ENCODE assay signal across 17 mouse cellular contexts in genomic region chr14:114855055-114855740, GRCm38 (mm10).
DNase-seq lines count a peak whose midpoint lies in the region; ATAC-seq and TF ChIP-seq lines count a peak whose summit lies in the region.
"Had no signal": no experiment of that assay in that cellular context is flagged by ENCODE, and none has a peak within 500 bp of the region (broad histone marks: within the 10 kb centered on the region; RNA-seq: fewer than 3 reads in every experiment).

No protein-coding gene starts in this region.

- H3K4me2 ChIP-seq in intestine, embryonic 15.5 days (replicated peaks) = no peak overlapping the region
- no peak overlapping the region for H3K4me2 ChIP-seq in intestine, postnatal 0 days (replicated peaks; ENCODE audit: low read depth)
- H3K4me2 ChIP-seq: heart, embryonic 13.5 days; liver, embryonic 12.5 days had no signal

- no peak overlapping the region for H3K9ac ChIP-seq in intestine, embryonic 15.5 days
- no peak overlapping the region for H3K9ac ChIP-seq in intestine, postnatal 0 days (ENCODE audit: low read depth, low read length)
- H3K9ac ChIP-seq: heart, embryonic 13.5 days; liver, embryonic 12.5 days had no signal

- 0 out of 2 replicates have a peak, but pooled peaks have one; percentile 16 for ATAC-seq in intestine, embryonic 15.5 days
- ATAC-seq in intestine, postnatal 0 days = no peak
- ATAC-seq: activated CD4-positive, CD25-positive, alpha-beta regulatory T cell, adult 4 months had no signal

- H3K27me3 ChIP-seq in intestine, embryonic 15.5 days (replicated peaks) = no peaks in the 10 kb centered on the region
- no peaks in the 10 kb centered on the region for H3K27me3 ChIP-seq in intestine, postnatal 0 days (replicated peaks; ENCODE audit: control insufficient read depth, insufficient read depth, low read length)
- H3K27me3 ChIP-seq: heart, embryonic 13.5 days; liver, embryonic 12.5 days had no signal

- H3K9me3 ChIP-seq in intestine, embryonic 15.5 days = no peaks in the 10 kb centered on the region
- no peaks in the 10 kb centered on the region for H3K9me3 ChIP-seq in intestine, postnatal 0 days (ENCODE audit: control insufficient read depth)
- H3K9me3 ChIP-seq: heart, embryonic 13.5 days; liver, embryonic 12.5 days had no signal

- no peaks in the 10 kb centered on the region for H3K36me3 ChIP-seq in intestine, embryonic 15.5 days
- H3K36me3 ChIP-seq in intestine, postnatal 0 days (ENCODE audit: control insufficient read depth, insufficient read depth) = no peaks in the 10 kb centered on the region
- H3K36me3 ChIP-seq: heart, embryonic 13.5 days; liver, embryonic 12.5 days had no signal

- WGBS in intestine, embryonic 15.5 days = 37% methylated on average over 12 of the region's 12 CpGs
- WGBS in intestine, postnatal 0 days = 44% methylated on average over 12 of the region's 12 CpGs

- no peak overlapping the region for H3K27ac ChIP-seq in intestine, embryonic 15.5 days
- no peak overlapping the region for H3K27ac ChIP-seq in intestine, postnatal 0 days (ENCODE audit: low read depth, low read length)
- H3K27ac ChIP-seq: heart, embryonic 13.5 days; liver, embryonic 12.5 days had no signal

- H3K4me3 ChIP-seq in intestine, embryonic 15.5 days (replicated peaks) = no peak overlapping the region
- no peak overlapping the region for H3K4me3 ChIP-seq in intestine, postnatal 0 days (ENCODE audit: low read depth, low read length)
- H3K4me3 ChIP-seq: erythroblast, embryonic 14.5 days; heart, embryonic 13.5 days; liver, embryonic 12.5 days; myocyte had no signal

- no peak for TF ChIP-seq CTCF in intestine, postnatal 0 days (IDR thresholded peaks at IDR 0.05; ENCODE audit: low read depth)

- DNase-seq in embryo, embryonic 9.5 days (ENCODE audit: extremely low spot score) = peak; percentile 58
- peak; percentile 72 for DNase-seq in hindlimb bud, embryonic 11.5 days (ENCODE audit: extremely low spot score, low read depth, low spot score)
- DNase-seq in neural tube, embryonic 10.5 days (ENCODE audit: extremely low spot score, low spot score) = peak; percentile 35
- no peak for DNase-seq in liver
- DNase-seq in left cerebral cortex, adult 9 months (ENCODE audit: low spot score in 2 of 2) = no peak
- DNase-seq in left cerebral cortex, adult 11 months (ENCODE audit: low spot score) = no peak
- DNase-seq: cerebellum, adult 9-11 months; gastrocnemius, postnatal 10 days; kidney, adult 11 months; thymus, postnatal 25 days had no signal

- no peaks in the 10 kb centered on the region for H3K4me1 ChIP-seq in intestine, embryonic 15.5 days (replicated peaks)
- no peaks in the 10 kb centered on the region for H3K4me1 ChIP-seq in intestine, postnatal 0 days (replicated peaks; ENCODE audit: control insufficient read depth, insufficient read depth, low read length)

Comparison
In these comparisons a context has a peak if more than half of its experiments do, and no peak if none do; other contexts are left out.
1. DNase-seq: peak in embryo, embryonic 9.5 days (single experiment), hindlimb bud, embryonic 11.5 days (single experiment) and neural tube, embryonic 10.5 days (single experiment); none in liver (single experiment), left cerebral cortex, adult 9 months (0 of 2) and left cerebral cortex, adult 11 months (single experiment).